Mouse (Mus musculus) stomach, postnatal 0 days (tissue): Measurements from ENCODE around the gene Kcnj14.

ENCODE experiments used
- CTCF ChIP-seq: IDR thresholded peaks from 2 replicates; pipeline ENCODE4 v1.5.1; 2016; ENCODE audit warnings: antibody characterized with exemption, low read depth, mild to moderate bottlenecking, moderate library complexity
- EP300 ChIP-seq: optimal IDR thresholded peaks from 2 replicates; pipeline ENCODE3; 2016; ENCODE audit warnings: antibody characterized with exemption

- TF ChIP-seq CTCF: peak; percentile 100
- TF ChIP-seq EP300: no peak
Observed at GRCm38 (mm10) chr7:45801348-45801747, 23.2 kb downstream of the Kcnj14 start.
